Mouse (Mus musculus) induced T-regulatory cell, adult 2 months (primary cell): ENCODE measurements around the gene Tubb2b.

Experiments
- DNase-seq: peaks from one replicate; pipeline ENCODE4 v3.0.0-alpha.2; 2012; ENCODE audit warnings: low read depth

Gene Tubb2b

DNA sequence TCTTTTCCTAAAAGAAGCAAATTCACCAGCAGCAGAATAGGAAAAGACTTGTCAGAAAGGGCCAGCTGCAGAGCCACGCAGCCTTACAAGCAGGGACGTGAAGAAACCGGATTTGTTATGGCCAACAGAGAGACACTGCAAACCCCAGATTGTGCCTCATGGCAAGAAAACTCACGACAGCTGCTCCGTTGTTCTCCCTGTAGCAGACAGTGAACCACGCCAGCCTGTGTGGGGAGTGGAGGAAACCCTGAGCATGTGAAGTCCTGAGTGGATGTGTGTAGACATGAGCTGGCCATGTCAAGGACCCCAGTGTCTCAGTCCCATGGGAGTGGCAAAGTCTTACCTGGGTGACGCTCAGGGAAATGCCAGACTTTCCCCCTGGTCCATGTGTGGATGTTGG is 6.3 kb upstream of the Tubb2b start:
- DNase-seq: no peak

DNA sequence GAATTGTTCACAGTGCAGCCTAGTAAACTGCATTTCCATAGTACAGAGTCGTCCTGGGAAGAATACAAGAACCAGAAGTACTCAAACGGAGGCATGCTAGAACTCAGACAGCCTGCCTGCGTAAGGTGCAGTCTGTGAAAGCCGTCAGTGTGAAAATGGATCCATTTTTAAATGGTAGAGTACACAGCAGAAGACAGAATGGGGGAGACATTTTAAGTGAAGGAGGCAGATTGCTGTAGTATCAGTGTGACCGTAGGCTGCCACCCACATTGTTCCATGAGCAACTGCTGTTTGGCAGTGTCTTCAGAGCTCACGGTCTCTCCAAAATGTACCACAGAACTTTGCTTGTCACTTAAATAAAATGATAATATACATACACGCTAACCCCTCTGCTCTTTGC is 4.0 kb upstream of the Tubb2b start:
- DNase-seq: no peak

DNA sequence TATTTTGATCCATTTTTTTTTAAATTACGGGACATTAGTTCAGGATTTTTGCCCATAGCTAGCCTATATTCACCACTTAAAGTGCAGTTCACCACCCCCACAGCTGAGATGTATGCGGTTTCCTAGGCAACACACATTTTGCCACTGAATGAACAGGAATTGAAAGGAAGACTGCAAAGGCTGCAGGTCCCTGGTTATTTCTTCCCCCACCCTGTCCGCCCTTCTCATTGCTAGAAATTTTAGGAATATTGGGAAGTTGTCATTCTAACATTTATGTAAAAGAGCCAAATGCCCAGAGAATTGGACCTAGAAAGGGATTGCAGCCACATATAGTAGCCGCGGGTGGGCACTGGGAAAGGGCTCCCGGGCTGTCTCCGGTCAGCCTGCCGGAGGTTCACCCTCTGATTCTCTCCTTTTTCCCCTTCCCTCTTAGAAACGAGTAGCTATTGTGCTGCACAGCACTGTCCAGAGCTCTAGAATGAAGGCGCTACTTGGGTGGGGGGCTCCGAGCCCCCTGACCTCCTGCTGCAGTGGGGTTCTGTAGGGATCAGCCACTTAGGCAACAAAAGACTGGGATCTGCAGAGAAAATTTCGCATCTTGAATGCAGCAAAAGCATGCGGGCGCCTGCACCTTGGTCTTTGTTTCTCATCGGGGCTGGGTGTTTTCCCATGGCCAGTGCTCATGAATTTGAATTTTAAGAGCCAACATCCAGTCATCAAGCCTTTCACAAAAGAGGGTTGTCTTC is 3.2 kb upstream of the Tubb2b start:
- no peak for DNase-seq

DNA sequence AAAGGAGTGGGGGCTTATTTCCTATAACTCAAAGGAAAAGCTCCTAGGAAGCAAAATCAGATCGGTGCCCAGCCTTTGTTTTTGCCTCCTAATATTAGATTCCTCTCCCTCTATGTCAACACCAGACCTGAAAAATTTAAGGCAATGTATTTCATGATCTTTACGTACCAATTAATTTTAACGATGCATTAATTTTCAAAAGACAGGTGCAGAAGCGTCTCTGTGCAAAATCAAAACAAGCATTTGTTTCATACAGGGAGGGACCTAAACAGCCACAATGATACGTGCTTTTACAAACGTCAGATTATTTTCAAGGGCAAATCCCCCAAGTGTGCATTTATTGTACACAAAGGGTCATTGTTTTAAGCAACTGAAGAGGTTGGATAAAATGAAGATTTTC is 2.6 kb upstream of the Tubb2b start:
- DNase-seq: peak; percentile 11

DNA sequence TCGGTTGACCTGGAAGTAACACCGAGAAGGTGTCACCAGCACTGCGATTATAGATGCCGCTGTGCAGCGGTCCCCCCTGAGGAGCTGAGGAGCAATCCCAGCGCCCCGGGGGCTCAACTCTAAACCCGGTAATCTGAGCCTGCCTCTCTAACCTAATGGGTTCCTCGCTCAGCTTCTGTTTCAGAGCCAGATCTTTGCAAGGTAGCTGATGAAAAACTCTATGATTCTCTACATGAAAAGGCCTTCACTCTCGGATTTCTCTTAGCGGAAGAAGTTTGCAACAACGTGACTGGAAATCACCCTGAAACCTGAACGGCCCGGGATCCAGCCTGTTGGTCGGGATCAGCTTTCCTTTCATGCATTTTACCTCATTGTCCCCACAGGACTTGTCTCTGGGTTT is 2.0 kb upstream of the Tubb2b start:
- DNase-seq: peak; percentile 25

DNA sequence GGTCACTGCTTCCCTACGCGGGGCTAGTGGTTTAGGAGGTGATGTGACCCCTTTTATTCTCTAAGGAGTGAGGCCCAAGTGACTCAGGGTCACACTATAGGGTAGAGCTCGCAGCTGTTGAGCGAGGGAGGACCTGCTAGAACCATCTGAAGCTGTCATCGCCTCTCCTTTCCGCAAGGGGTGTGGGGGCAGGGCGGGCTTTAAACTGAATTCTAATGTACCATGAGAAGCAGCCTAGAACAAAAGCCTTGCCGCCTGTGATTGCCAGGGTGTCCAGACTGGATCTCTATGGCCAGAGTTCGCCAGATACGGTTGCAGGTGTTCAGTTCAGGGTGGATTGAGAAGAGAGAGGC is 1.4 kb upstream of the Tubb2b start:
- peak; percentile 76 for DNase-seq

DNA sequence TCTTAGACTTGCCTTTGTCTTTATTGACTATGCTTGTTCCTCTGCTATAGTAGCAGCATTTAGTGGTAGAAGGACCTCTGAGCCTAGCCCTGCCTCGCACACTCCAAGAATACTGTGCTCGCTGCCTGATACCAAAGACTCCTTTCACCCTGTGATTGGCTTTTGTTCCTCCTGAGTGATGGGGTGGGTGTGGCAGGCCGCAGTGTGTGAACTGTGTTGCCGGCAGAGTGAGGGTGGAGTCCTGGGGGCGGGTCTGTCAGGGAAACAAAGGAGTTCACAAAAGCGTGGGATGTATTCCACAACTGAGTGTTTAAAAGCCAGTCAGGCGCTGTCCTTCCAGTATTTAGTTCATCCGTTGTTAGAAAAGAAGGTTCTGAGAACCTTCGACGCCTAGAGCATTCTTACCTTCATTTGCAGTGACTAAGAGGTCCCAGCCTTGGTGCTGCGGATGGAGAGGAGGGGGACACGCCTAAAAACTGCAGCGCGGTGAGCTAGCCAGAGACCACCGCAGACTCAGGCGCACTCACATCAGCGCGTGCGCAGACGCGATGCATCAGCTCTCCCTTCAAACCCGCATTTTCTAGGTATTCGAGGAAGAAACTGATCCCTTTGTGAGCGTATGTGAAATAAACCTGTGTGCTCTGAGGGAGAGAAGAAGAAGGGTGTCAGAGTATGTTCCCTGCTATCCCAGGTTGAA is 893 bp upstream of the Tubb2b start:
- peak; percentile 75 for DNase-seq

DNA sequence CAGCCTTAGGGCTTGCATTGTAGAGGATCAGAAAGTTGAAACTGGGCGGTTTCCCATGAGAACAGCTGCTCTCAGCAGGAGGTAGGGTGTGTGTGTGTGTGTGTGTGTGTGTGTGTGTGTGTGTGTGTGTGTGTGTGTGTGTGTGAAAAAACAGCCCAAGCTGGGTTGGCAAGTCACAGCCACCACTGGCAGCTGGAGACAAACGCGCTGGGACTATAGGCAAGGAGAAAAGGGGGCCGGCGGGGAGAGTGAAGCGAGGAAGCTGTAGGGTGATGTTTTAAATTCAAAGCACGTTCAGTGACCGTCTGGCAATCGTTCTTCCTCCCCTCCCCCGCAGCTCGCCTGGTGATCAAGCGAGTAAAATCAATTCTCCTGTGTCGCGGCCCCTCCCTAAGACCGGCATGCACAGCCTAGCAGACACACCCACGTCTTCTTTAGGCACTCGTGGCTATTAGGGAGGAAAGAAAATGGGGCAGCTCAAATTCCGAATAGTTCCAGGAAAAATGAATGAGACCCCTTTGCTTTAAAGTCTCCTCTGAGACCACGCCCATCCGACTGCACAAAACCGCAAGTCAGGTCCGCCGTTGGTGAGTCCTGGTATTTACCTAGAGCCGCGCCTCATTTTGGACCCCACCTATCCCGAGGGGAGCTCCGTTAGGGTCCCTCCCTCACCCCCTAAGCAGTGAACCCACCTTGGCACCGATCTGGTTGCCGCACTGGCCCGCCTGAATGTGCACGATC is 611 bp downstream of the Tubb2b start:
- peak; percentile 75 for DNase-seq

DNA sequence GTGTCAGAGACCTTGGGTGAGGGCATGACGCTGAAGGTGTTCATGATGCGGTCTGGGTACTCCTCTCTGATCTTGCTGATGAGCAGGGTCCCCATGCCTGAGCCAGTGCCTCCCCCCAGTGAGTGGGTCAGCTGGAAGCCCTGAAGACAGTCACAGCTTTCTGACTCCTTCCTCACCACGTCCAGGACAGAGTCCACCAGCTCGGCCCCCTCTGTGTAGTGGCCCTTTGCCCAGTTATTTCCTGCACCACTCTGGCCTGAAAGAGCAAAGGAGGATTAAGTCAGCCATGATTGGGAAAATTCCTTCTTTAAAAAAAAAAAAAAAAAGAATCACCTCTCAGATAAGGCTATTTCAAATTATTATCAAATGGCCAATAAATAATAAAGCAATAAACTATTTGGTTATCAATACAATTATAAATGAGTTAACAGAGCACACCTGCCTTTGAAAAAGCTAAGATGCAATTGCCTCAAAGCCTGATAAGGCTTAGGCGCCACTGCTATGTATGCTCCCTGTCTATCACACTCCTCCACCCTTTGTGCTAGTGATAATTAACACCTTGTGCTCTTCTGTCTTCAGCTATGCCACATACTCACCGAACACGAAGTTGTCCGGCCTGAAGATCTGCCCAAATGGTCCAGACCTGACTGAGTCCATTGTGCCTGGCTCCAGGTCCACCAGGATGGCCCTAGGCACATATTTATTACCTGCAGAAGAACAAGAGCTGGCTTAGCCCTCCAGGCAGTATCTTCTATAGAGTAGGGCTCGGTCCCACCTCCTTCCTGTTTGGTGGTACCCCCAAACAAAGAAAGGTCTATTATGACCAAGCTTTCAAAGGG is 1.8 kb downstream of the Tubb2b start:
- DNase-seq: no peak

DNA sequence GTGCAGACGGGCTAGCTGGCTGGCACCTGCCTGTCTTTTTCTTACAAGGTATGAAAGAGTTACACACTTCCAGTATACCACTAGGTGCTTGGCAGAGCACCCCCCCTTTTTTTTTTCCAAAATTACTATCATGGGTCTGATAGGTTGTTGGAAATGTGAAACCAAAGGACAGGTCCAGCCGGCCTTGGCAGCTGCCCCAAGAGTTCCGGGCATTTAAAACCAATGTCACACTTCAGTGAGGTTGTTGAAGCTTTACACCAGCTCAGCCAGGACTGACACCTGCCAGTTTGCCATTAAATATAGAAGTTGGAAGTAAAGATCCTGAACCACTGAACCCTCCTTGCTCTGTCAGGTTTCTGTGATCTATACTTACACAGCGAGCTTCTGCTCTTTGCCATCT is 4.6 kb downstream of the Tubb2b start:
- no peak for DNase-seq

DNA sequence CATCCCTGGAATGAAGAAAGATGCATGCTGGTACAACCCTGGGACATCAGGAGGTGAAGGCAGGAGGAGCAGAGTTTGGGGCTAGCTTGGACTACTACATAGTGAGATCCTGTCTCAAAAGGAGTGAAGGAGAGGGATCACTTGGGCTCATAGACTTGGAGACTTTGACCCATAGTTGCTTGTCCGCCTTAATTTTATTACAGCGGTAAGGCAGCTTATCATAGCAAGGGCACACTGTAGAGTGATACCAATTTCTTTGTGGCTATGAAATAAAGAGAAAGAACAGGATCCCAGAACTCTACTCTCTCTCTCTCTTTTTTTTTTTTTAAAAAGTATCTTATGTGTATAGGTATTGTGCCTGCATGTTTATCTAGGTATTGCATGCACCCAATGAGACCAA is 9.7 kb downstream of the Tubb2b start:
- DNase-seq: no peak

DNA sequence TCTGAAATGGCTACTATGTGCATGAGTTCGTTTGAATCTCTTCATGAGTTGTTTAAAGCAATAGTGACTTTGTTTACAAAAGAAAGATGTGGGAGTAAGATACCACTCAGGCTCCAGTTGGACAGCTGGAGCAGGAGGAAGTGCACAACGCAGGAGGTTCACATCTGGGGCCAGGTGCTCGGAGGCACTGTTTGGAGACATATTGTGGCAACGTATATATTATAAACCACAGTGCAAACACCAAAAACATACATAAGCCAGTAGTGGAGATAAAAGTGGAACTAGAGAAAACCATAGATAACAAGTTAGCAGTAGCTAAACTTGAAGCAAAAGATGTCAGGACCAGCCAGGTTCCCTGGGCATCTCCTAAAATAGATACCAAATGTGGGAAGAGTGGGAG is 10.9 kb downstream of the Tubb2b start:
- no peak for DNase-seq

DNA sequence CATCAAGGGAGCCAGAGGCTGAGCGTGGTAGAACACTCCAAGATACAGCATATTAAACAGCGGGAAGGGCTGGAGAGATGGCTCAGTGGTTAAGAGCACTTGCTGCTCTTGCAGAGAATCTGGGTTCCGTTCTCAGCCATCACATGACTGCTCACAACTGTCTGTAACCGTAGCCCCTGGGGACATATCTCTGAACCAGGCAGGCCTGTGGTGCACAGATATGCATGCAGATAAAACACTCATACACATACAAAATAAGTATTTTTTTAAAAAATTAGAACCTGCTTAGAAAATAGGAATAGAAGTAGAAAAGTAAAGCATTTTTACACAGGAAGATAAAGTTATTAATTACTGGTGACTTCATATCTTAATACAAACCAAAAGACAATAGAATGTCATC is 11.4 kb downstream of the Tubb2b start:
- DNase-seq: no peak

DNA sequence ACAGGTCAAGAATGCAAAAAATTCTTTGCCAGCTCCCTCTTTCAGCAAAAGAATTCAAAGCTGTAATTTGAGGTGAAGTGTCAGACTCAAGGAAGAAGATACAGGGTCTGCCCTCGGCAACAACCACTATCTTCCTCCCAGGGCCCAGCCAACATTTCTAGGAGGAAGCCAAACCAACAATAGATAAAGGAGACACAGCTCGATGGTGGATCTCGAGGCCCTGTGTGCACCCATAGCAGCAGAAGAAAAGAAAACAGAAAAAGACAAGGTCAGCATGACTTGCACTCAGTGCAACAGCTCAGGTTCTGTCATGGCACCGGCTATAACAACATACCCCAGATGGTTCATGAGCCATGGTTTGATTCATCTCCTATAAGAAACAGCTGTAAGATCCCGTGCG is 13.8 kb downstream of the Tubb2b start:
- no peak for DNase-seq

DNA sequence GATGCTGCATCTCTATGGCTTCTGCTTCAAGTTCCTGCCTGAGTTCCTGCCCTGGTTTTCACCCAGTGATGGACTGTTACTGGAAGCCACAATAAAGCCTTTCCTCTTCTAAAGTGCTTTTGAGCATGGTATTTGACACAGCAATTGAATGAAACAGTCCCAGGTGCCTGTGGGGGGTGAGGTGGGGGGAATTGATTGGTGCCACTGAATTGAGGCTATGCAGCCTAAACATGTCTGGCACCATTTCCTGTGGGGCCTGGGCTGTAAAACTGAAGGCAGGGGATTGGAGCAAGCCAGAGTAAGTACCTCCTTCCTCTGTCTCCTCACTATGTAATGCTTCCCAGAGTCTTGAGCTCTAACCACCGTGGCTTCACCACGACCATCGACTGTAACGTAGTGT is 15.6 kb downstream of the Tubb2b start:
- DNase-seq: no peak

DNA sequence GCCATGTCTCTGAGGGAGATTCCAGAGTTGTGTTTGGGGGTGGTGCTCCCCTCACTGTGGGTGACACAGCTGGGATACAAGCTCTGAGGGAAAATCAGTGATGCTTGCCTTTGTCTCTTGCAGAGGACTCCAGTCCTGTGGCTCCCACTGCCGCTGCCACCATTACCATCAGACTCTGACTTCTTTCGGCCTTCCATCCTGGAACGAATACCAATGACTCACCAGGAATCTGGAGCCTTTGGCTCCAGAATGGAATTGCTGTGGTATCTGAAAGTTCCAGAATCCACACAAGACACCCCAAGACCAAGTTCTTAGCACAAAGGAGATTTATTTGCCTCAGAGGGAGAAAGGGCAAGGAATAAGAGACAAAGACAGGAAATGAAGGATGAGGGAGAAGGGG is 17.2 kb downstream of the Tubb2b start:
- no peak for DNase-seq

DNA sequence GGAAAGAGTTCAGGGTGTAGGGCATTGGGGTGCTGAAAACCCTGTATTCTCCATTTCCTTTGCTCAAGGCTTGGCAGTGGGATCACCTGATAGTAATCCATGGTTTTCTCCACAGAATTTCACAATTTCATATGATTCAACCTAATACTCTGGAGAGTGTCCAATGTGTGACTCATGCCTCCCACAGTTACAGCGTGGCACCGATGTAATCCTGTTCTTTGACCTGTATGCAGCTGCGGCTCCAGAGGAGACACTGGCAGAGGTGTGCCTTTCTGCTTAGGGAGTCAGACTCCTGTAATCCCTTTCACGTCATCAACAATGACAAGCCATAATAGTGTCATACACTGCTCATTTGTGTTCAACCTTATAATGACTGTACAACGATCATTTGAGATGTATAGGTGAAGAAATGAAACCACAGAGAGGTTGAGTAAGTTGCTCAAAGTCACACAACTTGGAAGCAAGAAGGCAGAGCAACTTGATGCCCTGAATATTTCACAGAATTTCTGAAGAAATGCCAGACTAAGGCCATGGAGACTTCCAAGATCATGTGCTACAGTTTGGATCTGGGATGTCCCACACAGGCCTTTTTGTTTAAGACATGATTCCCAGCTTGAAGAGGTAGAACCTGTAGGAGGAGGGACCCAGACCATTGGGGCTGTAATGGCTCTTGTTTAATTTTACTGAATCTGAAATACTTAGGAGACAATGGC is 17.7 kb downstream of the Tubb2b start:
- DNase-seq: no peak

DNA sequence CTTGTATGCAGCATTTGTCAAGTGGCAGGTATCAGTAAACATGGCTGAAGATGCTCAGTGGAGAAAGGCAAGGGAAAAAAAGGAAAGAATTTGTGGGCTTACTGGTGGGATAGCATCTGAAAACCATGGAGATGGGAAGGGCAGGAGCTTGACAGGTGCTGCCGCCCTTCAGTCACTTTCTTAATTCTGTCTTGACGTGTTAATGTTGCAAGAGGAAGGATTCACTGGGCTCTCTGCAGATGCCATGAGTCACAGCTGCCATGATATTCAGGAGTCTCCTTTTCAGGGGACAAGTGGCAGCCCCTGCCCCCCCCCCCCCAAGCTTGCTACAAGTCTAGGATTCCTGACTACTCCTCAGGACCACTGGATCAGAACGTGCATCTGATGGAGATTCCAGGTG is 18.4 kb downstream of the Tubb2b start:
- DNase-seq: no peak

DNA sequence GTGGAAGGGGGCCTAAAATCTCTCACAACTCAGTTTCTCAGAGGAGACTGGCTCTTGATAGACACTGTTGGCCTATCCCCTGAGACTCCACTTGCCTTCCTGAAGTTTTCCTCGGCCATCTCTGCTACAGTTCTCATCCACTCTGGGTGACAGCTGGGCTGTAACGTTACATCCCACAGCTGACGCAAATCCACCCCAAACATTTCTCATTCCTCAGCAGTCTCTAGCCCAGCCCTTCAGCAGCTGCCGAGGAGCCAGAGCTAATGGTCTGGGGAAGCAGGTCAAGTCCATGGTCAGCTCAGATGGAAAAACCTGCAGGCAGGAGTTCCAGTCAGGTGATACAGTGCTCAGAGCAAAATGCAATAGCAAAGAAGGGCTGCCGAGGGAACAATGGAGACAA is 19.2 kb downstream of the Tubb2b start:
- no peak for DNase-seq

DNA sequence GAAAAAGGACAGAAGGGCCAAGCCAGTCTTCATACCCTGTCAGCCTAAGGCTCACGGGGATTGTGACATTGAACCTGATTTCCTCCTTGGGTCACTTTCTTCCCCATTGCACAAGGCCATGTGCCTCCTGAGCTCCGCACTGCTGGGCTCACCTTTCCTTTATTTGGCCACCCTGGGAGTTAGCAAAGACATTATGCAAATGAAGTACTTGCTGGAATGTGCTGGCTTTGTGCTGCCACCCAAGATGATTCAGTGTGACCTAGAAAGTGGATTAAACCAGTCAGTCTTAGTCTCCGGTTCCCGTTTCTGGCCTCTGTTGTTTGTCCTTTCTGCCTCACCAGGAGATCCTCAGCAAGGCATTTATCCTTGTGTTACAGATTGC is 20.6 kb downstream of the Tubb2b start:
- DNase-seq: no peak

DNA sequence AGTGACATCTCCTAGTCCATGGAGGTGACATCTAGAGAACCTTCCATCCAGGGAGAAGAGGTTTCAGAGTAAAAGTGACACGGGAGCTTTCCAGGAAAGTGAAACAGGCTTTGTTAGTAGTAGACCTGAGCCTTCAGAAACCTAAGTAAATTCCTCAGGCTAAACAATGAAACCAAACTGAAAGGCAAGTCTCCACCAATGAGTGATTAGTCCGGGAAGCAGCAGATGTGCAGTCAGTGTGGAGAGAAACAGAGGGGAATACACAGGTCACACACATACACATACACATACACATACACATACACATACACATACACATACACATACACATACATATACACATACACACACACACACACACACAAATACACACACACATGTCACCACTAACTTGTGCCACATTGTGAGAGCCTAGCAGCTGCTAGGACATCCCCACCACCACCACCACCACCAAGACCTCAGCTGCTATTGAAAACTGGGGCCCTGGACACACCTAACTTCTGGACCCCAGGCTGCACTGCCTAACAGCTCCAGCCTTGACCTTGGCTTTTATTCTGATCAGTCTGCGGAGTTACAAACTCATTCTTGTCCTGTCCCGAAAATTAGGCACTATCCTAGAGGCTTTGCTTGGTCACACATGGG is 21.1 kb downstream of the Tubb2b start:
- no peak for DNase-seq
